Mouse (Mus musculus) left cerebral cortex, postnatal 14 days (tissue): ENCODE measurements at regions not wholly inside any gene's neighbourhood (a gene's known extent, or its start where the extent isn't known, plus 50 kb on each side); places are given as distances from the start of the nearest gene placed in this dataset.

Source experiments
- DNase-seq, 2 experiments: peaks; one replicate each; pipeline ENCODE4 v3.0.0; 2021 to 2022; ENCODE audit warnings: low spot score in 2 of 2, mixed read lengths in 1 of 2
- intact Hi-C: fragments of 180-260 bp; cut with DNase I; formaldehyde crosslinking; loops from one replicate; pipeline ENCODE4 v1.15.1; 2025

- intact Hi-C loops = no loop called here
- no peak for DNase-seq
Measured at GRCm38 (mm10) chr12:5440482-5440881, 65.0 kb upstream of the Klhl29 start.

GRCm38 (mm10) chr12:5435876-5436275 is 60.4 kb upstream of the Klhl29 start:
- DNase-seq = no peak
- intact Hi-C loops = no loop called here

GRCm38 (mm10) chr12:5434060-5434459 is 58.6 kb upstream of the Klhl29 start:
- intact Hi-C loops = no loop called here
- DNase-seq = no peak

- intact Hi-C loops = no loop called here
Measured at GRCm38 (mm10) chr12:5432688-5433087, 57.2 kb upstream of the Klhl29 start.

DNA sequence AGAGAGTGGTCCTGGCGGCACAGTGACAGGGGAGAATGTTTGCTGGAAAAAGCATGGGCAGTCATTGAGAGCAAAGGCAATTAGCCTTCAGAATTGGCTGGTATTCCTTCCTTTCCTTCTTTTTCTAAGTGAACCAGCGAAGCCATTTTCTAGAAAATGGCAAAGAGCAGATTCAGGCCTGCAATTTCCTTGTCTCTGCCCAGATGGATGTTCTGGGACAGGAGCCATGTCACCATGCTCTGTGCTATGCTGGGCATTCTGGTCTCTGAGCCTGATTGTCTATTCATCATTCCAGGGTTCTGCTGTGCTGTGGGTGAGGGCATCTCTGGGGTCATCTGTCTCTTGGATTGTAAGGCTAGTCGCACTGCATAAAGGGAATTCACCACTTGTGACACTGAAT is 53.3 kb upstream of the Klhl29 start:
- peak in 1 of 2 experiments; percentile 15 for DNase-seq

More at GRCm38 (mm10) chr12:5432688-5433087, 57.2 kb upstream of the Klhl29 start:
- DNase-seq = no peak

More for the DNA sequence above, 53.3 kb upstream of the Klhl29 start:
- intact Hi-C loops = no loop called here
